Mouse (Mus musculus) testis, postnatal 10 days (tissue): Measurements from ENCODE around the gene Cacfd1.

Experiments
- DNase-seq: peaks from one replicate; pipeline ENCODE4 v3.0.0; 2021; ENCODE audit warnings: low spot score

Cacfd1 gene

GRCm38 (mm10) chr2:27009714-27010244 is at the start of gene Cacfd1:
Gene Cacfd1, plus strand, starts transcription at chr2:27009926.
- peak; percentile 91 for DNase-seq

DNA sequence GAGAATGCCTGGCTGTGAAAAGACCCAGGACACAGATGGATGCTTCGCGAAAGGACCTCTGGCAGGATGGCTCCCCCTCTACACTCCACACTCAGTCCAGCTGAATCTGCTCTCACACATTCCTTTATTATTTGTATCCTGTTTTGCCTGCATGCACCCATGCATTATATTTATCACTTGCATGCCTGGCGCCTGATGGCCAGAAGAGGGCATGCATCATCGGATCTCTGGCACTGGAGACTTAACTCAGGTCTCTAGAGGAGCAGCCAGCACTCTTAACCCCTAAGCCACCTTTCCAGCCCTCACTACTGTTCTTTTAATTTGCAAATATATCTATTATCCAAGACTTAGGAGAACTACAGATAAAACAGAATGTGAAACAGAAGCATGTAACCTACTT is 49.0 kb upstream of the Cacfd1 start:
- no peak for DNase-seq

- DNase-seq = peak; percentile 95
Observed at GRCm38 (mm10) chr2:26963923-26964723, 45.6 kb upstream of the Cacfd1 start, which contains the start of gene Rexo4. Gene Rexo4, minus strand, starts transcription at chr2:26964386.

GRCm38 (mm10) chr2:26964724-26965370 is 44.9 kb upstream of the Cacfd1 start:
- no peak for DNase-seq

DNA sequence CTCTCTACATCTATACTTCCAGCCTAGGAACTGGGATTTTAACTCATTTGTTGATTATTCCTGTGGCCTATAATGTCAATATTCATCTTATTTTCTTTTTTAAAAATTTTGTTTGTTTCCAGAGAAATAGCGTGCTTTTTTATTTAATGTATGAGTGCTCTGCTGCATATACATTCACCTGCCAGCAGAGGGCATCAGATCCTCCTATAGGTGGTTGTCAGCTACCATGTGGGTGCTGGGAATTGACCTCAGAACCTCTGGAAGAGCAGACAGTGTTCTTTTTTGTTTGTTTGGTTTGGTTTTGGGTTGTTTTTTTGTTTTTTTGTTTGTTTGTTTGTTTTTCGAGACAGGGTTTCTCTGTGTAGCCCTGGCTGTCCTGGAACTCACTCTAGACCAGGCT is 42.5 kb upstream of the Cacfd1 start:
- DNase-seq = no peak

DNA sequence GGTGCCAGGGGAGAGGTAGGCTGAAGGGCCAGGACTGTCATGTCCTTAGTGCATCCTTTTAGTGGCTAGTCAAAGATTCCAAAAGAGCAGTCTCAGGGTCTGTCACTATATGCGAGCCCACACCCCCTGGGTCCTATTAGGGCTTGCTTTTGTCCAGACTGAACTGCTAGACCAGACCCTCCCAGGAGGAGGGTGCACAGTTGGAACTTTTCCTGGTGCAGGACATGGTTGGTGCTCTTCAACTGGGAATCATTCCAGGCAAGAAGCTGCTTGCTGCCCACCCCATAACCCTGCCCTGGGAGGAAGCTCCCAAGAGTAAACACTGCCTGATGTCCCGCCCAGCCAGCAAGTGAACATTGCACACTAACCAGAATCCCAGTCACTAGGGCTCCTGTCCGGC is 36.6 kb upstream of the Cacfd1 start, which contains the start of gene Adamts13:
Adamts13 (plus strand) TSS at position 301 of the 400 bp plus-strand sequence.
- DNase-seq = no peak

DNA sequence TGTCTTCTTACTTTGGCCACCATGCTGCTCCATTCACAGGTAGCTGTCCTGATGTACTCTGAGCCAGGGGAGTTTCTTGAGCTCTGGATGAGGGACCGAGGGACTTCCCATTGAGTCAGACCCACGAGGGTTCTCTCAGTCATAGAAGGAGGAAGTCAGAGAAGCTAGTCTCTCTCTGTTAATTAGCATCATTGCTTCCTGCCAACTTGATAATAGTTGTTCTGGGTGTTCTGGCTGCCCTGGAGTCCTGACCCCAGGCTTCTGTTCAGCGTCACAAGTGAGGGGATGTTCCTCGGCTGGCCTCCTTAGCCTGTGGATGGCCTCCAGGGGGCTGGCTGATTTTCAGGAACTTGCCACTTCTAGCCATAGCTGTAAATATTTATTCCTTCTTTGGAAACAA is 35.8 kb upstream of the Cacfd1 start:
- no peak for DNase-seq

- DNase-seq = no peak
Observed at GRCm38 (mm10) chr2:26980361-26980760, 29.4 kb upstream of the Cacfd1 start.

GRCm38 (mm10) chr2:26984179-26984578 is 25.5 kb upstream of the Cacfd1 start:
- DNase-seq = no peak

DNA sequence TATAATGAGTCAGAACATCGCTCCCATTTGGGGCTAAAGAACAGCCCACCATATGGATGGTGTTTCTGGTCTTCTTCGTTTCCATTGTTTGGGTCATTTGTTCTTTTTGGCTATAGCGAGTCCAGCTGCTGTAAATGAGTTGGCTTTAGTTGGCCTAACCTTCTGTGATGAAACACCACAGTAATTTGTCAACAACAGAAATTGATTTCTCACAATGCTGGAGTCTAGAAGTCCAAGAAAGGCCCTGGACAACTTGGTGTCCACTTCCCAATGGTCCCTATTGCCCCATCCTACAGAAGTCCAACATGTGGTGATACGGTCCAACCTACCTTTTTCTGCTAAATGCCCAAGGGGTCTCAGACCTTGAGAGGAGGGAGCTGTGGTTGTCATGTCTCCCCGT is 25.1 kb upstream of the Cacfd1 start:
- DNase-seq = no peak

GRCm38 (mm10) chr2:26993936-26994335 is 15.8 kb upstream of the Cacfd1 start:
- DNase-seq = no peak

GRCm38 (mm10) chr2:26997498-26997897 is 12.2 kb upstream of the Cacfd1 start:
- no peak for DNase-seq

- DNase-seq = no peak
Observed at GRCm38 (mm10) chr2:26997993-26998392, 11.7 kb upstream of the Cacfd1 start.

DNA sequence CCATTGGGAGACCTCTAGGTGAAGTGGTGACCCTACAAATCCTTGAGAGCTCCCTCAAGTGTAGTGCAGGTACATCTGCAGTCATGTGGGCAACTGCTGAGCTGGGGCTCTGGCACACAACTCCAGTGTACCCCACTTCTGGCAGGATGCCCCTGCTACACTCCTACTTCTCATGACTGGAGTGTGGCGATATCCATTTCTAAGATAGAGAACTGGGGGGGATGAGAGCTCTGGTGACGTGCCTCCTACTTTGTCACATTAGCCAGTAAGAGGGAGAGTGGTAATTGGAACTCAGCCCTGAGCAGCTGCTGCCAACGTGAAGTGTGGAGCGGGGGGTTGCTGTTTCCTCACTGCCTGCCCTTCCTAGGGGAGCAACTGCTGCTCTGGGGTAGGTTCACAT is 3.5 kb upstream of the Cacfd1 start:
- no peak for DNase-seq

DNA sequence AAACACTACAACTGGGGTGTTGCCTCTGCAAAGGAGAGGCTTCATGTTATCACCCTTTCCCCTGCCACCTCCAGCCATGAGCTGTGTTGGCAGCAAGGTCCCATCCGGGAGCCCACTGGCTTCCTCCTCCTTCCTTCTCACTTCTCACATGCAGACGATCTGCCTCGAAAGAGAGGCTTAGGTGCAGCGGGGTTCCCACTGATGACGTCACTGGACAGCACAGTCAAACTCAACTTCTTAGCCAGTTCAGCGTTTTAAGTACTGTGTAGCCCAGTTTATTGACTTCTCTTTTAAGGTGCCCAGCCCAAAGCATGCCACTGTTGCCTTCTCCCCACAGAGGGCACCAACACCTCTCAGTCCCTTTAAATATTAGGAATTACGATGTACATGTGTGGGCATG is 2.0 kb upstream of the Cacfd1 start:
- no peak for DNase-seq

- peak; percentile 86 for DNase-seq
Observed at GRCm38 (mm10) chr2:27017802-27018201, 8.1 kb downstream of the Cacfd1 start.

DNA sequence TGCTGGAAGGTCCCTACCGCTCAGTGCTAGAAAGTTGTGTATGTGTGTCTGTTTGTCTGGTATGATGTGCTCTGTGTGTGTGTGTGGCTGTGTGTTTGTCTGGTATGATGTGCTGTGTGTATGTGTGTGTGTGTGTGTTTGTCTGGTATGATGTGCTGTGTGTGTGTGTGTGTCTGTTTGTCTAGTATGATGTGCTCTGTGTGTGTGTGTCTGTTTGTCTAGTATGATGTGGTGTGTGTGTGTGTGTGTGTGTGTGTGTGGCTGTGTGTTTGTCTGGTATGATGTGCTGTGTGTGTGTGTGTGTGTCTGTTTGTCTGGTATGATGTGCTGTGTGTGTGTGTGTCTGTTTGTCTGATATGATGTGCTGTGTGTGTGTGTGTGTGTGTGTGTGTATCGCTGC is 9.8 kb downstream of the Cacfd1 start:
- DNase-seq = no peak

DNA sequence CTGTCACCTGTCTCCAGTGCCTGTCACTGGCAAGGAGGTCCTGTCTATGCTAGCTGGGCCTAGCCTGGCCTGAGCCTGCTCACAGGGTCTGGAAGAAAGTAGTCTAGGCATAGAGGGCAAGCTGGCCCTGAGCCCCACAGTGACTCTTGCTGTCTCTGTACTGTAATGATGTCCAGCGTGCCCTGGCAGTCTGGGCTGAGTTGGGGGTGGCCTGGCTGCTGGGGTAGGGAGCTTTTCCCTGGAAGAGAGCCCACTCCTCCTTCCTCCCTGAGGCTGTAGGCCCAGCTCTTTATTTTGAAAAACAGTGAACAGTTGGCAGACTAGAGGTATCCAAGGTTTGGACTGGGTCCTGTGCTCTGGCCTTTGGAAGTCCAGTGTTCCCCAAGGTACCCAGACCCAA is 11.4 kb downstream of the Cacfd1 start:
- no peak for DNase-seq

- DNase-seq = no peak
Observed at GRCm38 (mm10) chr2:27022612-27023011, 12.9 kb downstream of the Cacfd1 start.

DNA sequence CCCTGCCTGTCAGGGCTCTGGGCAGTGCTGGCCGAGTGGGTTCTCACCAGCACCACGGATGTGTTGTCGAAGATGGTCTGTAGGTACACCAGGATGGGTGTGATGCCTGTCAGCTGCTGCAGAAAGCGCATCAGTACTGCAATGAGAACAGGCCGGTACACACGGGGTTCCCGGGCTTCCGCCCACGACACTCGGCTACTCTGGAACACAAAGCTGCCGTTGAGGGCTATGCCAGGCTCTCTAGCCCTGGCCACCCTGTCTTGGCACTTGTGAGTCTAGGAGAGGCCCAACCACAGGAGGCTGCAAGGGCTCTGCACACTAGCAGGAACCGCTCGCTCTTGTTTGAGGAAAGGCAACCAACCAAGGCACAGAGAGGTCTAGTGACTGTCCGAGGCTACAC is 14.4 kb downstream of the Cacfd1 start:
- no peak for DNase-seq

- no peak for DNase-seq
Observed at GRCm38 (mm10) chr2:27025545-27025944, 15.8 kb downstream of the Cacfd1 start.

DNA sequence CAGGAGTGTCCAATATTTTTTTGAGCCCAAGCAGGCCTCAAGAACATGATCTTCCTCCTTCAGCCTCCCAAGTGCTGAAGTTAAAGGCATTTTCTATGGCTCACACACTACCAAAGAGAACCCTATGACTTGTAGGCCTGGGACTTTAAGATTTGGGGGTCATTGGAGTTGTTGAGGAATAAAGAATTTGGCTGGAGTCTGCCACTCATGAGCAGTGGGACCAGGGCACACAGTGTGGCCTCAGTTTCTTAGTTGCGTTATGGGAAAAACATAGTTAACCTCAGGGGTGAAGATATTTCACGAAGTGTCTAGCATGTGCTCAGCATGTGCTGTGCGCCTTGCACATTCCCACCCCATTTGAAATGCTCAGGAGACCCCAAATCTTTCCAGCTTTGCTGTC is 16.6 kb downstream of the Cacfd1 start:
- DNase-seq = no peak
